Mouse (Mus musculus) G1E (cell line): ENCODE measurements at regions not wholly inside any gene's neighbourhood (a gene's known extent, or its start where the extent isn't known, plus 50 kb on each side); places are given as distances from the start of the nearest gene placed in this dataset.

Source experiments
- ATAC-seq: 2 replicates; pipeline ENCODE4 v1.8.0; 2016; ENCODE audit warnings: mild to moderate bottlenecking; ENCODE audit not compliant: insufficient number of reproducible peaks, poor library complexity, low FRiP score, severe bottlenecking; ENCODE audit errors: extremely low read depth
- DNase-seq: peaks from one replicate; pipeline ENCODE4 v3.0.0; 2012; ENCODE audit warnings: low spot score
- H3K27me3 ChIP-seq: 2 replicates; pipeline ENCODE4 v1.6.1; 2012; ENCODE audit warnings: mild to moderate bottlenecking, low read length, inconsistent platforms; ENCODE audit not compliant: insufficient read depth
- H3K36me3 ChIP-seq: replicated peaks from 2 replicates; pipeline ENCODE3; 2012; ENCODE audit warnings: mild to moderate bottlenecking, inconsistent platforms
- H3K4me1 ChIP-seq: 2 replicates; pipeline ENCODE4 v1.6.1; 2012; ENCODE audit warnings: low read depth, low read length, inconsistent platforms, mixed read lengths; ENCODE audit not compliant: insufficient read depth
- H3K4me3 ChIP-seq: 2 replicates; pipeline ENCODE4 v1.5.1; 2012; ENCODE audit warnings: low read depth, mild to moderate bottlenecking, inconsistent platforms, low read length, moderate library complexity, mixed read lengths
- H3K9me3 ChIP-seq: replicated peaks from 2 replicates; pipeline ENCODE4 v1.6.1; 2012; ENCODE audit warnings: inconsistent platforms
- CTCF ChIP-seq: IDR thresholded peaks from 2 replicates; pipeline ENCODE4 v1.5.1; 2012; ENCODE audit warnings: low read depth, low read length, inconsistent platforms, mixed read lengths
- GATA1 ChIP-seq: IDR thresholded peaks from 2 replicates; pipeline ENCODE4 v1.6.1; 2012; ENCODE audit warnings: borderline replicate concordance, low read length, inconsistent platforms, mixed read lengths
- GATA2 ChIP-seq: IDR thresholded peaks from 2 replicates; pipeline ENCODE4 v1.6.1; 2012; ENCODE audit warnings: low read depth, low read length, inconsistent platforms, borderline replicate concordance
- POLR2AphosphoS5 ChIP-seq: IDR thresholded peaks from 2 replicates; pipeline ENCODE4 v1.6.1; 2012; ENCODE audit warnings: low read depth, low read length, inconsistent platforms; ENCODE audit not compliant: insufficient replicate concordance
- TAL1 ChIP-seq: conservative IDR thresholded peaks from 2 replicates; pipeline ENCODE4 v1.6.1; 2012; ENCODE audit warnings: low read depth, low read length, inconsistent platforms, mixed read lengths

- H3K36me3 ChIP-seq, result no peaks in the 10 kb centered on the region
- no peak for ATAC-seq
- no peak overlapping the region for H3K4me3 ChIP-seq
Observed at GRCm38 (mm10) chr12:35401853-35402252, 133.0 kb downstream of the Ahr start.

GRCm38 (mm10) chr12:35401219-35401618 lies 133.6 kb downstream of the Ahr start:
- Histone ChIP-seq H3K36me3 (no peaks in the 10 kb centered on the region), H3K4me3 (no peak overlapping the region), H3K9me3 (peaks cover 2% of the 10 kb centered on the region; the same call in 1 of the 2 replicates), H3K27me3 (no peaks in the 10 kb centered on the region), H3K4me1 (no peaks in the 10 kb centered on the region)
- DNase-seq (no peak), ATAC-seq (no peak)
- no peak for TF ChIP-seq GATA2
- TF ChIP-seq GATA1, result no peak
- TF ChIP-seq POLR2AphosphoS5, result no peak
- TF ChIP-seq CTCF, result no peak
- TF ChIP-seq TAL1, result no peak

More at GRCm38 (mm10) chr12:35401853-35402252, 133.0 kb downstream of the Ahr start:
- Histone ChIP-seq H3K27me3 (no peaks in the 10 kb centered on the region), H3K4me1 (no peaks in the 10 kb centered on the region), H3K9me3 (peaks cover 2% of the 10 kb centered on the region; the same call in 1 of the 2 replicates)
- DNase-seq, result no peak
- TF ChIP-seq GATA2, result no peak
- TF ChIP-seq GATA1, result no peak
- TF ChIP-seq TAL1, result no peak
- TF ChIP-seq POLR2AphosphoS5, result no peak
- no peak for TF ChIP-seq CTCF

DNA sequence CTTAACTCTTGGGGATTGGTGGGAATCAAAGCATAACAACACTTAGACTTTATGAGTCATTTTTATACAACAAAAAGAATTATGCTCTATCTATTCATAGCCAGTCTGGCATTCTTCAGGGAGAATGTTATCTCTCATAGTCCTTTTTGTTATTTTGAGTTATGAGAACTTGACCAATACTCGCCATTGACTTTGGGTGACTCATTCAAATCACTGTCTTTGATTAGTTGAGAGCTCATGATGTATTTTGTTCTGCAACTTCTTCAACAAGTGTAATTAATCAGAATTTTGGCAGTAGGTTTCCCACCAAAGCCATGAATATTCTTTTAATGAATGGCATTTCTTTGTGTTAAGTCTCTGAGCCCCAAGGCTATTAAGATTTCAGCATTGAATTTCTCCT lies 139.6 kb downstream of the Ahr start:
- ATAC-seq (no peak), DNase-seq (no peak)
- no peaks in the 10 kb centered on the region for H3K36me3 ChIP-seq
- no peaks in the 10 kb centered on the region for H3K4me1 ChIP-seq
- TF ChIP-seq CTCF (no peak), GATA1 (no peak), POLR2AphosphoS5 (no peak), TAL1 (no peak), GATA2 (no peak)
- no peaks in the 10 kb centered on the region for H3K9me3 ChIP-seq
- H3K27me3 ChIP-seq, result no peaks in the 10 kb centered on the region
- H3K4me3 ChIP-seq, result no peak overlapping the region

- Histone ChIP-seq H3K4me3 (no peak overlapping the region), H3K36me3 (no peaks in the 10 kb centered on the region), H3K27me3 (no peaks in the 10 kb centered on the region), H3K4me1 (no peaks in the 10 kb centered on the region), H3K9me3 (no peaks in the 10 kb centered on the region)
- no peak for DNase-seq
- TF ChIP-seq CTCF (no peak), GATA1 (no peak), GATA2 (no peak), TAL1 (no peak), POLR2AphosphoS5 (no peak)
- no peak for ATAC-seq
Observed at GRCm38 (mm10) chr12:35392111-35392510, 142.7 kb downstream of the Ahr start.

GRCm38 (mm10) chr12:35390266-35390665 lies 144.6 kb downstream of the Ahr start:
- no peaks in the 10 kb centered on the region for H3K4me1 ChIP-seq
- no peak for TF ChIP-seq TAL1
- TF ChIP-seq GATA2, result no peak
- no peak for TF ChIP-seq CTCF
- TF ChIP-seq POLR2AphosphoS5, result no peak
- no peaks in the 10 kb centered on the region for H3K27me3 ChIP-seq
- no peak for DNase-seq
- H3K4me3 ChIP-seq, result no peak overlapping the region
- H3K9me3 ChIP-seq, result no peaks in the 10 kb centered on the region
- no peak for ATAC-seq
- no peaks in the 10 kb centered on the region for H3K36me3 ChIP-seq

GRCm38 (mm10) chr12:35389839-35390238 lies 145.0 kb downstream of the Ahr start:
- ATAC-seq (no peak), DNase-seq (no peak)
- Histone ChIP-seq H3K36me3 (no peaks in the 10 kb centered on the region), H3K27me3 (no peaks in the 10 kb centered on the region), H3K4me1 (no peaks in the 10 kb centered on the region), H3K9me3 (no peaks in the 10 kb centered on the region), H3K4me3 (no peak overlapping the region)
- TF ChIP-seq POLR2AphosphoS5 (no peak), TAL1 (no peak), GATA2 (no peak), GATA1 (no peak), CTCF (no peak)

DNA sequence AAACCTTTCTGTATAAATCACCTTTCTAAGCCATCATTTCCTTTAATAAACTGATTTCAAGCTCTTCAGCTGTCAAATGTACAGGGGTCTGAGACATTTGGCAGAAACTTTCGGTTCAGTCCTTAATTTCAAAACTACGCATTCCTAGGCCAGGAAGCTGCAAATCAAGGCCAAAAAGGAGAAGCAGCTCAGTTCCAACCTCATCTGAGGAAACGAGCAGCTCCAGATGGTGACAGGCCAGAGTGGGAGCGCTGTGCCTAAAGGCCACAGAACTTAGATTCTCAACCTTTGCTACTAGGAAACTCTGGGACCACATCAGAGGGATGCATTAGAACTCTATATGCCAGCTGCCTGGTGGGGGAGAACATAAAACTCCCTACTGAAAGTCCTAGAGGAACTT lies 150.6 kb downstream of the Ahr start:
- Histone ChIP-seq H3K27me3 (no peaks in the 10 kb centered on the region), H3K4me3 (no peak overlapping the region), H3K4me1 (no peaks in the 10 kb centered on the region), H3K36me3 (no peaks in the 10 kb centered on the region), H3K9me3 (0 out of 2 replicates have a peak, but pooled peaks cover 3% of the 10 kb centered on the region)
- DNase-seq (no peak), ATAC-seq (no peak)
- TF ChIP-seq TAL1 (no peak), GATA1 (no peak), CTCF (no peak)
